Mouse (Mus musculus) embryonic fibroblast, embryonic 13.5 days (primary cell): Measurements from ENCODE around the gene Mab21l3. TPM values are rescaled to one million over a fixed set of nuclear protein-coding genes. Genes with fewer than 3 reads are reported as not detected.

ENCODE experiments used
- H3K27ac ChIP-seq: 2 replicates; pipeline ENCODE4 v1.5.1; 2012; ENCODE audit warnings: low read length, control low read depth, inconsistent platforms; ENCODE audit not compliant: insufficient read depth
- H3K4me1 ChIP-seq: 2 replicates; pipeline ENCODE4 v1.6.1; 2011; ENCODE audit warnings: low read length; ENCODE audit not compliant: control insufficient read depth, insufficient read depth
- H3K4me3 ChIP-seq: 2 replicates; pipeline ENCODE4 v1.5.1; 2011; ENCODE audit warnings: mild to moderate bottlenecking, control low read depth, low read length; ENCODE audit not compliant: insufficient read depth
- CTCF ChIP-seq: IDR thresholded peaks from 2 replicates; pipeline ENCODE4 v1.5.1; 2011; ENCODE audit warnings: mild to moderate bottlenecking, control low read depth, low read length, moderate library complexity, borderline replicate concordance; ENCODE audit not compliant: insufficient read depth
- POLR2A ChIP-seq: IDR thresholded peaks from 2 replicates; pipeline ENCODE4 v1.6.1; 2011; ENCODE audit warnings: low read depth, mild to moderate bottlenecking, control low read depth, low read length, moderate library complexity
- polyA plus RNA-seq: library from polyadenylated mRNA; stranded (reverse); fragments of >200 nt; gene quantifications from 2 replicates; pipeline ENCODE4 v1.2.4, GENCODE M21; 2011; ENCODE audit warnings: low read depth; ENCODE audit not compliant: missing spikeins, insufficient read length

The Mab21l3 gene
- polyA plus RNA-seq, 1 experiment: 2.5 TPM

DNA sequence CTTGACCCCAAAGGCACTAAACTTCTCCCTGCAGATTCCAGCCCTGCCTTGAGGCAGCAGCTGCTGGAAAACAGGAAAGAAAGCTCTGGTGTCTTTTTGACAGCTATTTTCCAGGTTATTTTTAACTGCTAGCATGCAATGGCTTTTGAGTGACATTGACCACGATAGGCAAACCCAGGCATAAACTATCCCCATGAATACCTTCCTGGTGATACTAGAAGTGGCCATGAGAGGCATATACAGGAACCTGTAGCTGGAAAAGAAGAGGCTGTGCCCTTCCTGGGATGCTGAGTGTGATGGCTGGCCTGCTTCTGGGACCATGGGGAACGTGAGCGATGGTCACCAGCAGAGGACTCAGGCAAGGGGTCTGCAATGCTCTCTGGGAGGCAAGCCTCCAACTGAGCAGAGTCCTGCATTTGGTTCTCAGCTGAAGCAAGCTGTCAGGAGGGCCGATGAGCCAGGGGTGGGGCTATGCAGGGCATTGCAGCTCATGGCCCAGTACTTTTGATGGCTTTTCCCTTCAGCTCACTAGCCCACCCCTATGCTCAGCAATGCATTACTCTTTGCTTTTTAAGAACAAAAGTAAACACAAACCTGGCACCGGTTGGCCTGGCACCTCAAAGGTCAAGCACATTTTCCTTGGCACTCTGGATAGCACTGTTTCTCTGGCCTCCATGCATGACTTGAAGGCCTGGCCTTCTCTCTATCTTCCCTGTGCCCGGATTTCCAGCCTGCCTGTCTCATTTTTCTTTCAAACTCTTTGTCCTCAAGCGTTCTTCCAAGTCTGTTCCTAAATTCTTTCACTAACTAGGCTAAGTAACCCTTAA is 27.9 kb upstream of the Mab21l3 start:
- Histone ChIP-seq H3K4me3 (no peak overlapping the region), H3K27ac (no peak overlapping the region), H3K4me1 (no peaks in the 10 kb centered on the region)
- TF ChIP-seq CTCF: no peak
- no peak for TF ChIP-seq POLR2A

DNA sequence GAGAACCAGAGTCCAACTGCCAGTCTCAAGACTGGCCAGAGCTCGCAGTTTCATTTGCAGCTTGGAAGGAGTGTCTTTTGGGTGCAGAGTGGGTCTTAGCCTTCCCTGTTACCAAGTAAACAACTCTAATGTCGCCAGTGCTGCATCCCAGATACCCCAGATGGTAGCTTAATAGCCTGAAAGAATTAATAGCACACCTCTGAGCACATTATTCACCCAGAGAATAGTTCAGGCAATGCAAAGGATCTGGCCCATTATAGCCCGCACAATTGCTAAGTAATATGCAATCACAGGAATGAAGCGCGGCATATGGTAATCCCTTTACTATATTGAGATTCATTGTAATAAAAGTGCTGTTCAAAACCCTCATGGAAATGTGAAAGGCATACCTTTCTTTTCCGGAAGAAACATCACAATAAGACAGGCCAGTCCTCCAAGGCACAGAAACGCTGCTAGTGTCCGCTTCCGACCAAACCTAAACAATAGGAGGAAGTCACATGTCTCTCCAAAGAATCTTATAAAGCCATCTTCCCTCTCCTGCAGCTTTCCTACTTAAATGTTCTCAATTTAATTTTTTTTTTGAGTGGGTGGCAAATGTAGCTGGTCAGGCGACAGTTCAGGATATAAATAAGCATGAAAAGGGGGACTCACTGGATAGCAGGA is 26.6 kb upstream of the Mab21l3 start:
- Histone ChIP-seq H3K27ac (no peak overlapping the region), H3K4me3 (no peak overlapping the region), H3K4me1 (no peaks in the 10 kb centered on the region)
- TF ChIP-seq CTCF: no peak
- no peak for TF ChIP-seq POLR2A

DNA sequence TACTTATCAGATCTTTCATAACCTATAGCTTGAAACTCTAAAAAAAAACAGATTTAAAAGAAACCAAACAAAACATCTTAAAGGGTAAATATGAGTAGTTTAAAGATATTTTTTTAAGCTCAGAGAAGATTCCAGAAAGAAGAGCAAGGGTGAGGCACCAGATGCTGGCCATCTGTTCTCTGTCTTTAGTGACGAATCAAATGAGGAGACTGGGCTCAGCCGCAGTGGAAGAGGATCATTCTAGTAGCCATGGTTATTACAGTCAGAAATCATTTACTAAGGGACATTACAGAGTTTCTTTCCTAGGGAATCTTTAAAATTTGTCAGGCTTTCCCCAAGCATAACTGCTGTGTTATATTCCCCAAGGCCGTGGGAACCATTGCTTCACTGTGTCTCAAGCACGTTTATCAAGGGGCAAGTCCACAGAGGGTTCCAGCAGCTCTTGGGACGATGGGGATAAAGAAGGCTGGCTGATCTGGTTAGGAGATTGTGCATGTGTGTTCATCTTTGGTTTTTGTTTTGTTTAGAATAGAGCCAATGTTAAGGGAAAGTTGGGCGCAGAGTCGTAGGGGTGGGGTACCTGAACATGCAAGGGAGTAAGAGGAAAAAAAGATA is 24.4 kb upstream of the Mab21l3 start:
- no peak overlapping the region for H3K27ac ChIP-seq
- TF ChIP-seq POLR2A: no peak
- H3K4me1 ChIP-seq: no peaks in the 10 kb centered on the region
- no peak overlapping the region for H3K4me3 ChIP-seq

DNA sequence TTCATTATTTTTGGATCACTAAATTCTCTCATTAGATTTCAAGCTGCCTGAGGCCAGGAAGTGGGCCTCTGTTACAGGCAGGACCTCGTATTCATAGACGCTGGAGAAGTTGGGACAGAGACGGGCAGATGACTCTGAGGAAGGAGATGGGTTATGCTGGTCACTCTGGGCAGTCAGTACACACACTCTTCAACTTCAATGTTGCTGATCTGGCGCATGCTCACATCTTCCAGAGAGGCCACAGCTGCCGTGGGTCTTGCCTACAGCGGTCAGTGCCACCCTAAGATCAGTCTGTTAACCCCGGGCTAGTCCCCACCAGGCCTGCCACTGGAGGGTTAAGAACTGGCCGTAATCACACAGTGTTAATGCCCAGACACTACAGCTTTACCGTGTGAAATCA is 23.2 kb upstream of the Mab21l3 start:
- no peak overlapping the region for H3K27ac ChIP-seq
- TF ChIP-seq POLR2A (no peak), CTCF (no peak)
- H3K4me1 ChIP-seq: no peaks in the 10 kb centered on the region
- H3K4me3 ChIP-seq: no peak overlapping the region

DNA sequence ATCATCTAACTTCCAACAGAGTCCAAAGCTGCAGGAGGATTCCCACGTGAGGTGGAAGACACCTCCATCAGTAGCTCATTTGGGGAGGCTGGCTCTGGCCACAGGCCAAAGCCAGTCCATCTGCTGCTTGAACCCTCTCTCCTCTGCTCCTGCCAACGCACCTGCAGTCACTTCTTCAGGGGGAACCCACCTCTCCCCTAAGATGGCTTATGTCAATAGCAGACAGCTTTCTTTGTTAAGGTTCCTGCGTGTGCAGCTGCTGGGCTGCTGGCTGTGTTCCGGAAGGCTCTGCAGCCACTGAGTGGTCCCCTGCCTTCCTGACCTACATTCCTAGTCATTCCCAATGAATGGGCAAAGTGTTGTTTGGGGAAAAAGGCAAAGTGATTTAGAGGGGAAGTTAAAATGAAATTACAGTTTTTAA is 18.3 kb upstream of the Mab21l3 start:
- Histone ChIP-seq H3K4me3 (no peak overlapping the region), H3K4me1 (no peaks in the 10 kb centered on the region), H3K27ac (no peak overlapping the region)
- TF ChIP-seq POLR2A: no peak
- TF ChIP-seq CTCF: no peak

DNA sequence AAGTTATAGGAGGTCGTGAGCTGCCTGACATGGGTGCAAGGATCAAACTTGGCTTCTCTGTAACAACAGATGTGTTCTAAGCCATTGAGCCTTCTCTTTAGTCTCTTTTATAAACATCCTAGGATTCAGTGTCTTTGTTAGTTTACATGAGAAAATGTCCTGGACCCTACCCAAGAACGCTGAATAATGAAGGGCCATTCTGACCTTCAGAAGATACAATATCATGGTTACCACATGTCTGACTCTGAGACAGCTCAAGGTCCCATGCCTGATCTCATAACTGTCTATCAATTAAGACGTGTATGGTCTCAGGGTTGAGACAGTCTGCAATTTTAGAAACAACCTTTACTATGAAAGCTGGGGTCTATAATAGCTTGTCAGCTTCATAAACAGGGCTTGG is 13.1 kb upstream of the Mab21l3 start:
- TF ChIP-seq CTCF: no peak
- no peak for TF ChIP-seq POLR2A
- H3K4me3 ChIP-seq: no peak overlapping the region
- H3K4me1 ChIP-seq: no peaks in the 10 kb centered on the region
- no peak overlapping the region for H3K27ac ChIP-seq

DNA sequence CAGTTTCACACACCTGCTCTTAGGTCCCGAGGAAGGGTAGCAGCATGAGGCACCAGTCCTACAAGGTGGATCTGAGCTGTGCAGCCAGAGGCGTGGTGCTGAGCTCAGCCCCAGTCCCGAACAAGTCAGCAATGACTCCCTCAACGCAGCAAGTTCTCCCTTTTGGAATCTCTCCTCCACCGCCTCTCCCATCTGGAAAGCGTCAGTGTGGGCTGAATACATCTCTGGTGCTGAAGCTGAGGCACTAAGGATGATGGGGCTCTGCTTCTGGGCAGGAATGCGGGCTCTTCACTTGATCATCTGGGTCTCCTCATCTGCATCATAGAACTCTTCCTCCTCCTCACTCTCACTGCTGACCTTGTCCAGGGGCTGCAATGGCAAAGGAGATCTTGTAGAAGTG is 11.4 kb upstream of the Mab21l3 start:
- Histone ChIP-seq H3K4me1 (no peaks in the 10 kb centered on the region), H3K4me3 (no peak overlapping the region), H3K27ac (no peak overlapping the region)
- TF ChIP-seq POLR2A (no peak), CTCF (no peak)

DNA sequence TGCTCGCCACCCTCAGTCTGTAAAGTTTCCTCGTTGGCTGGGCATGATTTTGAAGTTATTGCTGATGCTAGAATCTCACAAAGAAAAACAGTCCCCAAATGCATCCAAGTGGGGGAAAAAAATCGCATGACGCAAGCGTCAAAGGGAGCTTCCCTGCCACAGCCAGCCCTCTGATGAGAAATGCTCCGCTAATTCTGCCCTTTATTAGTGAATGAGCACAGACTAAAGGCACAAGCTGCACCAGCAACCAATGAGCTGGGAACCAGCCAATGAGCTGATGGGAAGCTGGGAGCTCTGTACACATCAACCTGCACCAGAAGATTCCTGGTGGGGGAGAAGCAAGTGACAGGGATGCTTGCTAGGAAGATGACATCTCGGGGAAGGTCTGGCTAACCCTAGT is 11.0 kb upstream of the Mab21l3 start:
- no peaks in the 10 kb centered on the region for H3K4me1 ChIP-seq
- no peak overlapping the region for H3K27ac ChIP-seq
- H3K4me3 ChIP-seq: no peak overlapping the region
- TF ChIP-seq POLR2A (no peak), CTCF (no peak)

DNA sequence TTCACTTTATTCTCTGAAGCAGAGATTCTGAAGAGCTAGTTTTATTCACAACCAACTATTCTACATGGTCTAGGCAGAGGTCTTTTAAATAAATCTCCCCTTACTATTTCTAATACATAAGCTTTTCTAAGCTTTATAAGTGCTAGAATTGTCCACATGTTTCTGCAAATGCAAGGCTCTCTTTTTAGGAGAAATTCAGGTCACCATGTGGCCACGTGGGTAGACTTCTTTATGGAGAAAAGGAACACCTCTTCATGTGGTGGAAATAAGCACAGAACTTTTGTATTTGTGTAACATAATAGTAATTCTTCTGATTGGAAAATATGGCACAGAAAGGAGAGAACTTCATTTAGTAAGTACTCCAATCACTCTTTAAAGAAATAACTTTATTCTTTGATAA is 5.3 kb upstream of the Mab21l3 start:
- Histone ChIP-seq H3K4me1 (no peaks in the 10 kb centered on the region), H3K27ac (no peak overlapping the region), H3K4me3 (no peak overlapping the region)
- TF ChIP-seq CTCF (no peak), POLR2A (no peak)

DNA sequence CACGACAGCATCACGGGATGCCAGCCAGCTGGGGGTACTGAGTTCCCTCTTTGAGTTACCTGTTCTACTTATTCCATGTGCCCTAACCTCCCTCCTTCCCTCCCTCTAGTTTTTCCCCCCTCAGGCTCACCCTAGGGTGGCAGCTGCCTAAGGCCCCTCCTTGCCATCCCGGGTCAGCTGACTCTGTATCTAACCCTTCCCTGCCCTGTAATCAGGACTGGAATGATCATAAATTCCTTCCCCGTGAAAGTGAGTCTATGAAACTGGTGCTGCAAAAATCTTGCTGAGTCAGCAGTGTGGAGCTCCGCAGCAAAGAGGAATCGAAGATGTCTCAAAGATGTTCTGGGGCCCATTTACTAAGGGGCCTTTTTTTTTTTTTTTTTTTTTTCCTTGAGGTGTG is 2.6 kb upstream of the Mab21l3 start:
- H3K4me3 ChIP-seq: no peak overlapping the region
- no peak for TF ChIP-seq POLR2A
- no peak for TF ChIP-seq CTCF
- no peaks in the 10 kb centered on the region for H3K4me1 ChIP-seq
- H3K27ac ChIP-seq: no peak overlapping the region
